Mouse (Mus musculus) neural tube, embryonic 14.5 days (tissue): ENCODE data around the gene C87436. TPM values are rescaled to one million over a fixed set of nuclear protein-coding genes. Genes with fewer than 3 reads are reported as not detected.

Experiments
- ATAC-seq: fragments of 200-750 bp; cut with Nextera tagmentation; 2 replicates; pipeline ENCODE4 v1.8.0; 2017; ENCODE audit warnings: low read depth, mild to moderate bottlenecking, moderate TSS enrichment, moderate library complexity
- H3K27ac ChIP-seq: fragments of 300-500 bp; sonication (generic); 2 replicates; pipeline ENCODE4 v1.5.1; 2014; ENCODE audit warnings: low read depth, mild to moderate bottlenecking, control low read depth, low read length, moderate library complexity, mixed read lengths
- H3K27me3 ChIP-seq: fragments of 300-500 bp; sonication (generic); 2 replicates; pipeline ENCODE4 v1.6.1; 2014; ENCODE audit warnings: low read length; ENCODE audit not compliant: control insufficient read depth, insufficient read depth
- H3K36me3 ChIP-seq: fragments of 300-500 bp; sonication (generic); 2 replicates; pipeline ENCODE4 v1.6.1; 2014; ENCODE audit warnings: low read length, mixed read lengths; ENCODE audit not compliant: control insufficient read depth, insufficient read depth
- H3K4me1 ChIP-seq: fragments of 300-500 bp; sonication (generic); 2 replicates; pipeline ENCODE4 v1.6.1; 2014; ENCODE audit warnings: low read length; ENCODE audit not compliant: control insufficient read depth, insufficient read depth
- H3K4me2 ChIP-seq: fragments of 300-500 bp; sonication (generic); 2 replicates; pipeline ENCODE4 v1.6.1; 2014; ENCODE audit warnings: mild to moderate bottlenecking, low read depth, low read length, control low read depth
- H3K4me3 ChIP-seq: fragments of 300-500 bp; sonication (generic); 2 replicates; pipeline ENCODE4 v1.5.1; 2014; ENCODE audit warnings: low read depth, low read length, control low read depth, mixed read lengths
- H3K9ac ChIP-seq: fragments of 300-500 bp; sonication (generic); replicated peaks from 2 replicates; pipeline ENCODE4 v1.6.1; 2014; ENCODE audit warnings: low read depth, mild to moderate bottlenecking, control low read depth, low read length, mixed read lengths
- H3K9me3 ChIP-seq: fragments of 300-500 bp; sonication (generic); 2 replicates; pipeline ENCODE4 v1.6.1; 2016; ENCODE audit warnings: low read length; ENCODE audit not compliant: control insufficient read depth
- WGBS: fragments of 180-500 bp; shearing (Covaris S2); extraction: QIAGEN DNeasy Blood & Tissue Kit; methylation state at CpG from one replicate; pipeline ENCODE4 v1.1.7; 2014; 5-methylcytosine and 5-hydroxymethylcytosine counted together
- polyA plus RNA-seq: library from polyadenylated mRNA; unstranded; fragments of >200 nt; fragmentation: Nextera tagmentation; extraction: Ambion mirVana; gene quantifications from 2 replicates; pipeline ENCODE4 v1.2.1, GENCODE M21; 2014

The C87436 gene
- polyA plus RNA-seq, 1 experiment from 2014 or later, result 21.9 TPM

- 6% methylated on average over 14 of the region's 14 CpGs for WGBS
- 0 out of 2 replicates have a peak, but pooled peaks cover under 1% of the 10 kb centered on the region for H3K36me3 ChIP-seq
- H3K4me3 ChIP-seq, result peak overlapping the region; percentile 84
- no peak; the same call in 1 of the 2 replicates for ATAC-seq
- H3K9ac ChIP-seq, result peak overlapping the region; percentile 97
- H3K27me3 ChIP-seq, result no peaks in the 10 kb centered on the region; the same call in 1 of the 2 replicates
- H3K9me3 ChIP-seq, result no peaks in the 10 kb centered on the region
- H3K27ac ChIP-seq, result peak overlapping the region; percentile 86
- H3K4me1 ChIP-seq, result peaks cover 16% of the 10 kb centered on the region
- H3K4me2 ChIP-seq, result peak overlapping the region; percentile 86
Measured at GRCm38 (mm10) chr6:86397257-86397980, 40.8 kb upstream of the C87436 start.

GRCm38 (mm10) chr6:86398986-86399385, 39.2 kb upstream of the C87436 start:
- H3K4me2 ChIP-seq, result no peak overlapping the region
- no peaks in the 10 kb centered on the region for H3K36me3 ChIP-seq
- H3K4me1 ChIP-seq, result peaks cover 13% of the 10 kb centered on the region
- H3K4me3 ChIP-seq, result no peak overlapping the region
- H3K27ac ChIP-seq, result no peak overlapping the region
- WGBS, result 76% methylated on average over 2 of the region's 2 CpGs
- no peaks in the 10 kb centered on the region; the same call in 1 of the 2 replicates for H3K27me3 ChIP-seq
- H3K9ac ChIP-seq, result no peak overlapping the region
- no peak for ATAC-seq
- H3K9me3 ChIP-seq, result no peaks in the 10 kb centered on the region

- Histone ChIP-seq H3K9ac (no peak overlapping the region), H3K27me3 (no peaks in the 10 kb centered on the region; the same call in 1 of the 2 replicates), H3K4me2 (no peak overlapping the region), H3K4me3 (no peak overlapping the region), H3K36me3 (no peaks in the 10 kb centered on the region), H3K27ac (no peak overlapping the region), H3K4me1 (peaks cover 9% of the 10 kb centered on the region), H3K9me3 (no peaks in the 10 kb centered on the region)
- no peak for ATAC-seq
- WGBS, result 84% methylated on average over 2 of the region's 2 CpGs
Measured at GRCm38 (mm10) chr6:86399995-86400394, 38.2 kb upstream of the C87436 start.

GRCm38 (mm10) chr6:86400972-86401371, 37.2 kb upstream of the C87436 start:
- ATAC-seq, result no peak; the same call in 1 of the 2 replicates
- H3K4me2 ChIP-seq, result peak overlapping the region; percentile 32; the same call in 1 of the 2 replicates
- no peak overlapping the region for H3K9ac ChIP-seq
- H3K36me3 ChIP-seq, result no peaks in the 10 kb centered on the region
- WGBS, result 8% methylated on average over 9 of the region's 9 CpGs
- H3K27me3 ChIP-seq, result no peaks in the 10 kb centered on the region; the same call in 1 of the 2 replicates
- no peaks in the 10 kb centered on the region for H3K9me3 ChIP-seq
- H3K4me3 ChIP-seq, result no peak overlapping the region
- no peak overlapping the region for H3K27ac ChIP-seq
- no peaks in the 10 kb centered on the region for H3K4me1 ChIP-seq

- WGBS, result 41% methylated on average over 12 of the region's 12 CpGs
- no peak overlapping the region for H3K9ac ChIP-seq
- H3K4me1 ChIP-seq, result peaks cover 12% of the 10 kb centered on the region; the same call in 1 of the 2 replicates
- H3K36me3 ChIP-seq, result no peaks in the 10 kb centered on the region; the same call in 1 of the 2 replicates
- H3K27ac ChIP-seq, result no peak overlapping the region
- peak overlapping the region; percentile 40 for H3K4me2 ChIP-seq
- H3K27me3 ChIP-seq, result no peaks in the 10 kb centered on the region
- H3K4me3 ChIP-seq, result peak overlapping the region; percentile 77
- H3K9me3 ChIP-seq, result no peaks in the 10 kb centered on the region
- no peak for ATAC-seq
Measured at GRCm38 (mm10) chr6:86402681-86403607, 35.2 kb upstream of the C87436 start.

- H3K27me3 ChIP-seq, result no peaks in the 10 kb centered on the region
- H3K36me3 ChIP-seq, result no peaks in the 10 kb centered on the region; the same call in 1 of the 2 replicates
- peak overlapping the region; percentile 99; the same call in 1 of the 2 replicates for H3K27ac ChIP-seq
- H3K9ac ChIP-seq, result 0 out of 2 replicates have a peak overlapping the region, but pooled peaks have one; percentile 99
- H3K4me3 ChIP-seq, result peak overlapping the region; percentile 77
- ATAC-seq, result peak; percentile 82
- no peaks in the 10 kb centered on the region for H3K9me3 ChIP-seq
- peak overlapping the region; percentile 40; the same call in 1 of the 2 replicates for H3K4me2 ChIP-seq
- H3K4me1 ChIP-seq, result peaks cover 12% of the 10 kb centered on the region; the same call in 1 of the 2 replicates
- WGBS, result under 1% methylated on average over 15 of the region's 15 CpGs
Measured at GRCm38 (mm10) chr6:86403728-86404099, 34.5 kb upstream of the C87436 start.

GRCm38 (mm10) chr6:86404100-86404861, 33.9 kb upstream of the C87436 start, which contains the start of gene Tia1:
Gene Tia1, plus strand, starts transcription at chr6:86404219.
- H3K4me1 ChIP-seq, result peaks cover 12% of the 10 kb centered on the region; the same call in 1 of the 2 replicates
- WGBS, result under 1% methylated on average over 62 of the region's 62 CpGs
- peak within 1 kb of the TSS; percentile 99 for H3K9ac ChIP-seq
- peak within 1 kb of the TSS; percentile 81 for H3K4me2 ChIP-seq
- ATAC-seq, result peak; percentile 97
- peak within 1 kb of the TSS; percentile 99 for H3K27ac ChIP-seq
- no peaks in the 10 kb centered on the region; the same call in 1 of the 2 replicates for H3K36me3 ChIP-seq
- no peaks in the 10 kb centered on the region for H3K27me3 ChIP-seq
- peak within 1 kb of the TSS; percentile 77 for H3K4me3 ChIP-seq
- no peaks in the 10 kb centered on the region for H3K9me3 ChIP-seq

GRCm38 (mm10) chr6:86404996-86405395, 33.2 kb upstream of the C87436 start:
- Histone ChIP-seq H3K9ac (peak overlapping the region; percentile 99), H3K36me3 (no peaks in the 10 kb centered on the region; the same call in 1 of the 2 replicates), H3K4me3 (peak overlapping the region; percentile 77), H3K4me1 (peaks cover 12% of the 10 kb centered on the region), H3K27me3 (no peaks in the 10 kb centered on the region), H3K9me3 (no peaks in the 10 kb centered on the region), H3K4me2 (peak overlapping the region; percentile 81), H3K27ac (peak overlapping the region; percentile 99)
- ATAC-seq, result no peak
- under 1% methylated on average over 11 of the region's 11 CpGs for WGBS
